Mouse (Mus musculus) bone marrow, adult 2 months (tissue): Measurements from ENCODE around the gene L3mbtl4. TPM values are rescaled to one million over a fixed set of nuclear protein-coding genes. Genes with fewer than 3 reads are reported as not detected.

ENCODE experiments used
- H3K27ac ChIP-seq: fragments of 200-500 bp; 2 replicates; pipeline ENCODE4 v1.5.1; 2012; ENCODE audit warnings: low read depth, mild to moderate bottlenecking, control low read depth, inconsistent platforms, low read length; ENCODE audit not compliant: control insufficient read depth, poor library complexity, insufficient read depth
- H3K4me1 ChIP-seq: fragments of 200-500 bp; 2 replicates; pipeline ENCODE4 v1.6.1; 2011; ENCODE audit warnings: low read length; ENCODE audit not compliant: control insufficient read depth, insufficient read depth
- H3K4me3 ChIP-seq: fragments of 200-500 bp; replicated peaks from 2 replicates; pipeline ENCODE3; 2011; ENCODE audit warnings: mild to moderate bottlenecking, low read depth, low read length, control low read depth; ENCODE audit not compliant: control insufficient read depth
- CTCF ChIP-seq: fragments of 200-500 bp; IDR thresholded peaks from 2 replicates; pipeline ENCODE4 v1.5.1; 2011; ENCODE audit warnings: low read length, control low read depth; ENCODE audit not compliant: control insufficient read depth, insufficient read depth
- POLR2A ChIP-seq: fragments of 200-500 bp; IDR thresholded peaks from 2 replicates; pipeline ENCODE4 v1.6.1; 2011; ENCODE audit warnings: low read depth, mild to moderate bottlenecking, control low read depth, low read length, borderline replicate concordance; ENCODE audit not compliant: control insufficient read depth
- WGBS: fragments of 180-500 bp; shearing (Covaris S2); methylation state at CpG from one replicate; pipeline ENCODE4 v1.1.7; 2018; 5-methylcytosine and 5-hydroxymethylcytosine counted together
- polyA plus RNA-seq: library from polyadenylated mRNA; stranded (reverse); fragments of >200 nt; gene quantifications from 2 replicates; pipeline ENCODE4 v1.2.4, GENCODE M21; 2011; ENCODE audit warnings: low replicate concordance; ENCODE audit not compliant: missing spikeins, insufficient read depth, insufficient read length

Gene L3mbtl4
- polyA plus RNA-seq, 1 experiment, result not detected

GRCm38 (mm10) chr17:68753112-68753511, 479.5 kb downstream of the L3mbtl4 start:
- Histone ChIP-seq H3K4me1 (no peaks in the 10 kb centered on the region), H3K27ac (no peak overlapping the region), H3K4me3 (no peak overlapping the region)
- TF ChIP-seq POLR2A (no peak), CTCF (no peak)
- WGBS, result 77% methylated on average over 7 of the region's 7 CpGs

GRCm38 (mm10) chr17:68754789-68755188, 481.2 kb downstream of the L3mbtl4 start:
- Histone ChIP-seq H3K4me1 (no peaks in the 10 kb centered on the region), H3K27ac (no peak overlapping the region), H3K4me3 (no peak overlapping the region)
- WGBS, result 84% methylated on average over 11 of the region's 11 CpGs
- TF ChIP-seq CTCF, result no peak

DNA sequence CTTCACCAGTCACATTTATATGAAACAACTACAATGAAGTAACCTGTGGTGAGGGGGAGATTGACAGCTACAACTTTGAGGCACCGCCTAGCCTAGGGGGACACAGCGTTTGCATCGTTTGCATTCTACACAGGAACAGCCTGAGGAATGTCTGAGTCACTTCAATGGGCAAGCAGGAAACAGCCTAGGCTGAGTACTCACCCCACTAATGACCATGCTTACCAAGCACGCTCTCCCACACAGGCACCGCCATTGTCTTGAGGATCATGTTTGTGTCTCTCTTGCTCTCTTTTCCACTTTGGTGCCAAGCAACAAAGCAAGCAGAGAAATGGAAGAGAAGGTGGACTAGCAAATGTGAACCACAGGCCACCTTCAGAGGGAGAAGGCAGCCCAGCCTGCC, 484.8 kb downstream of the L3mbtl4 start:
- TF ChIP-seq CTCF, result no peak
- TF ChIP-seq POLR2A, result no peak
- H3K27ac ChIP-seq, result no peak overlapping the region
- no peaks in the 10 kb centered on the region for H3K4me1 ChIP-seq
- WGBS, result 35% methylated on average over 5 of the region's 5 CpGs
- H3K4me3 ChIP-seq, result no peak overlapping the region

DNA sequence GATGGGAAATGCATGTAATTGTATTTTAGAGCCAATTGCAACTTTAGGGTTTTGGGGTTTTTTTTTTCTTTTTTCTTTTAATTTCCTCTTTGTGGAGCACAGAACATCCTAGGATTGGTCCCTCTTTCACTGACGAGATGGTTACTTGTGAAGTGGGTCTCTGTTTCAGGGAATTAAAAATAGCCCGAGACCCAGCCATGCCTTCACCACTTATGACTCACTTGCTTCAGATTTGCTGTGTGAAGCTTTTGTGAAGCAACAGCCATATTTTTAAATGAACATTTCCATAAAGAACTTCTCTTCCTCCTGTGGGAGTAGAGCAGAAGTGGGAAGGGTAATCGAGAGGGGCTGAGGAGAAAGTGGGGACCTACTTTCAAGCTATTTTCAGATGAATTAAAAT, 485.3 kb downstream of the L3mbtl4 start:
- TF ChIP-seq CTCF (no peak), POLR2A (no peak)
- no peak overlapping the region for H3K27ac ChIP-seq
- WGBS, result 58% methylated on average over 3 of the region's 3 CpGs
- H3K4me1 ChIP-seq, result no peaks in the 10 kb centered on the region
- H3K4me3 ChIP-seq, result no peak overlapping the region

GRCm38 (mm10) chr17:68759978-68760377, 486.4 kb downstream of the L3mbtl4 start:
- H3K27ac ChIP-seq, result no peak overlapping the region
- TF ChIP-seq POLR2A, result no peak
- no peak for TF ChIP-seq CTCF
- no peak overlapping the region for H3K4me3 ChIP-seq
- WGBS, result 81% methylated on average over 1 of the region's 1 CpGs
- H3K4me1 ChIP-seq, result no peaks in the 10 kb centered on the region

DNA sequence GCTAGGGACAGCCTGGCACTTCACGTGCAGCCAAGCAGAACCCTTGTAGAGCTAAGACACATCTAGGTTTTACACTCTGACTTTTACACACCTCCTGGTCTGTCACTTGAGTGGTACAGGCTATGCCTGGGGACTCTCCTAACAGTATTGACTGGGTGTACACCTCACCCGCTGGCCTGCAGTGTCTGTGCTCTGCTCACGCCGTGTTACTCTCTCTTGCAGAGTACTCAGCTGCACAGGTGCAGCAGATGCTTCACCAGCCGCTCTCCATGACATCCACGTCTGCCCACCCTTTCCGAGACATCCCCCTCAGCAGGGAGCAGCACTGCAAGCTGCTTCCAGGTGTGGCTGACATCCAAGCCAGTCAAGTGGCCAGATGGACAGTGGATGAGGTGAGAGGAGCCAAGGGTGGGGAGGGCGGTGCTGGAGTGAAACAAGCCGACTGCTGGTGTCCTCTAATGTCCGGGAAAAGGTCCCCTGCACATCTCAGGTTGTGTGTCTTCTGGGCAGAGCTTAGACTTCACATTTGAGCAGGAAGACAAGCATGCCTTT, 490.8 kb downstream of the L3mbtl4 start:
- no peaks in the 10 kb centered on the region for H3K4me1 ChIP-seq
- TF ChIP-seq POLR2A, result no peak
- no peak for TF ChIP-seq CTCF
- WGBS, result 76% methylated on average over 10 of the region's 10 CpGs

GRCm38 (mm10) chr17:68769561-68769960, 496.0 kb downstream of the L3mbtl4 start:
- 74% methylated on average over 4 of the region's 4 CpGs for WGBS
- H3K27ac ChIP-seq, result no peak overlapping the region
- TF ChIP-seq POLR2A (no peak), CTCF (no peak)
- H3K4me3 ChIP-seq, result no peak overlapping the region
- H3K4me1 ChIP-seq, result no peaks in the 10 kb centered on the region

More for the DNA sequence above, 490.8 kb downstream of the L3mbtl4 start:
- Histone ChIP-seq H3K27ac (no peak overlapping the region), H3K4me3 (no peak overlapping the region)

DNA sequence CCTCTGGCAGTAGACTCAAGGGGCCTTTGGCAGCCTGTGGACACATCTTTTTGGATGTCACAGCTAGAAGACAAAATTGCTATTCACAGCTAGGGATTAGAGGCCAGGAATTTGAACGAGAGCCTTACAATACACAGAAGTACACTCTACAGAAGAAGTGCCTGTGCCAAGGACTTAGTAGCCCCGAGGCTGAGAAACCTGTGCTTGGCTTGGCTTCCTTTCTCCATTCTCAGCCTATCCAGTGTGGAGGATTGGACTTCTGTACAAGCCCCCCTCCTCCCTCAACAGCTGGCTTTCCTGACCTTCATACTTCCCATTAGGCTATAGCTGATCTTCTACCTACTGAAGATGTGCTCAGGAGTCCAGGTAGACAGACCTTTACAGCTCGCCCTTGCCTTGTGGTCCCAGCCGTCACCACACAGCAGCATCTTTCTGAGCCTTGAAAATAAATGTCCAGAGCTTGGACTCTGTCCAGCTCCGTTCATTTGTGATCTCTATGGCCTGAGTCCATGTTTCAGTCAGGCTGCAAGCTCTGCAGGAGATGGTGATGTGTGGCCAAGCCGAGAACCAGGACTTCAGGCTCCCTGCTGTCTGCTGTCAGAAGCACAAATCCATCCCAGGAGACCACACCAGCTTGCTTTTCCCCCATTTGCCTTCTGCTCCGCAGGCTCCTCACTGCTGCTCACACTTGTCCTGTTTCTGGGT, 497.6 kb downstream of the L3mbtl4 start:
- 70% methylated on average over 7 of the region's 7 CpGs for WGBS
- TF ChIP-seq CTCF, result no peak
- no peak for TF ChIP-seq POLR2A
- Histone ChIP-seq H3K4me3 (no peak overlapping the region), H3K27ac (no peak overlapping the region), H3K4me1 (no peaks in the 10 kb centered on the region)
